Mouse (Mus musculus): ENCODE measurements around the gene Rfx4. TPM values are rescaled to one million over a fixed set of nuclear protein-coding genes. Genes with fewer than 3 reads are reported as not detected.

The Rfx4 gene
- total RNA-seq, 2 experiments from 2014 or later, result 0.20 to 0.23 TPM

- no peak for DNase-seq (ENCODE audit: low spot score in 2 of 2)
These were observed 2.3 kb downstream of the Rfx4 start for GRCm38 (mm10) chr10:84758200-84758468.

GRCm38 (mm10) chr10:84758483-84759431 is 2.9 kb downstream of the Rfx4 start:
- peak in 1 of 2 experiments; percentile 4 for DNase-seq (ENCODE audit: low spot score in 2 of 2)

GRCm38 (mm10) chr10:84759511-84760117 is 3.8 kb downstream of the Rfx4 start:
- DNase-seq (ENCODE audit: low spot score in 2 of 2), result no peak

GRCm38 (mm10) chr10:84760118-84761111 is 4.6 kb downstream of the Rfx4 start:
- peak in 1 of 2 experiments; percentile 20 for DNase-seq (ENCODE audit: low spot score in 2 of 2)

- no peak for DNase-seq (ENCODE audit: low spot score in 2 of 2)
These were observed 12.9 kb downstream of the Rfx4 start for GRCm38 (mm10) chr10:84768766-84769165.

- peak in 1 of 2 experiments; percentile 19 for DNase-seq (ENCODE audit: low spot score in 2 of 2)
These were observed 16.7 kb downstream of the Rfx4 start for GRCm38 (mm10) chr10:84772380-84773130.

- DNase-seq (ENCODE audit: low spot score in 2 of 2), result no peak
These were observed 18.0 kb downstream of the Rfx4 start for GRCm38 (mm10) chr10:84773889-84774288.

GRCm38 (mm10) chr10:84774573-84774972 is 18.7 kb downstream of the Rfx4 start:
- peak in 1 of 2 experiments; percentile 58 for DNase-seq (ENCODE audit: low spot score in 2 of 2)

- no peak for DNase-seq (ENCODE audit: low spot score in 2 of 2)
These were observed 21.2 kb downstream of the Rfx4 start for GRCm38 (mm10) chr10:84777109-84777508.

- no peak for DNase-seq (ENCODE audit: low spot score in 2 of 2)
These were observed 22.1 kb downstream of the Rfx4 start for GRCm38 (mm10) chr10:84777974-84778373.

- no peak for DNase-seq (ENCODE audit: low spot score in 2 of 2)
These were observed 25.0 kb downstream of the Rfx4 start for GRCm38 (mm10) chr10:84780828-84781227.

GRCm38 (mm10) chr10:84785339-84785738 is 29.5 kb downstream of the Rfx4 start:
- no peak for DNase-seq (ENCODE audit: low spot score in 2 of 2)

GRCm38 (mm10) chr10:84790323-84790722 is 34.5 kb downstream of the Rfx4 start:
- DNase-seq (ENCODE audit: low spot score in 2 of 2), result no peak

- no peak for DNase-seq (ENCODE audit: low spot score in 2 of 2)
These were observed 35.3 kb downstream of the Rfx4 start for GRCm38 (mm10) chr10:84791181-84791580.

GRCm38 (mm10) chr10:84801521-84801920 is 45.7 kb downstream of the Rfx4 start:
- DNase-seq (ENCODE audit: low spot score in 2 of 2), result no peak

GRCm38 (mm10) chr10:84803216-84803844 is 47.5 kb downstream of the Rfx4 start:
- DNase-seq (ENCODE audit: low spot score in 2 of 2), result no peak

GRCm38 (mm10) chr10:84805576-84805975 is 49.7 kb downstream of the Rfx4 start:
- no peak for DNase-seq (ENCODE audit: low spot score in 2 of 2)

- no peak for DNase-seq (ENCODE audit: low spot score in 2 of 2)
These were observed 51.3 kb downstream of the Rfx4 start for GRCm38 (mm10) chr10:84807206-84807605.

GRCm38 (mm10) chr10:84810030-84810849 is 54.4 kb downstream of the Rfx4 start:
- peak in 1 of 2 experiments; percentile 10 for DNase-seq (ENCODE audit: low spot score in 2 of 2)

All from gastrocnemius, postnatal 4 days (tissue).